Mouse (Mus musculus): ENCODE measurements at regions not wholly inside any gene's neighbourhood (a gene's known extent, or its start where the extent isn't known, plus 50 kb on each side); places are given as distances from the start of the nearest gene placed in this dataset.

- no peak for DNase-seq
Measured at GRCm38 (mm10) chr7:115076781-115077180, 333.3 kb downstream of the Insc start.

DNA sequence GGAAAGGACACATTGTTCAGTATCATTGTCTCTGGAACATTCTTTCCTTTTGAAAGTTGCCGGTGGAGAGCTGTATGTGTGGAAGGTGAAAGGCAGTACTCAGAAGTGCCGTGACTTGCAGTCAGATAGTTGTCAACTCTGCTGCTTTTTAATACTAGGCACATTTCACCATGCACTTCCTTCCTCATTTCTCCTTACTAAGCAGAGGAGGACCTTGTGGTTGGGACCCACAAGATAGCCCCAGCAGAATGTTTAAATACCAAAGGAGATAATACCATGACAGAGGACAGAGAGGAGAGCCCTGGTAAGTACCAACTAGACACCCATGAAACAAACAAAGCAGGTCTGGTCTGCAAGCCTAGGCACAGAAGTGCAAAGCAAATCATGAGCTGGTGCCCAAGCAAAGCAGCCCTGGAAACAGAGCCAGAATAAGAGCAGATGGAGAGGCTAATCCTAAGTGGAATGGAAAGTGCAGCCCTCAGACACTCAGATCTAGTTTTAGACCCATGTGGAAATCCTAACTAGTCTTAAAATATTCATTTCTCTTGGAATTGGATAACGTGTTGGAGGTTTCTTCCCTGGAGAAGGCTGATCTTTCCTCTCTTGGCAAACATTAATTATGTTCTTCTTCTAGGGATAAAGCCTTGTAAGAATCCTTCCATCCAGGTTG, 341.4 kb downstream of the Insc start:
- peak in 1 of 2 experiments; percentile 16 for DNase-seq

- DNase-seq: no peak
Measured at GRCm38 (mm10) chr7:115086542-115087448, 343.3 kb downstream of the Insc start.

DNA sequence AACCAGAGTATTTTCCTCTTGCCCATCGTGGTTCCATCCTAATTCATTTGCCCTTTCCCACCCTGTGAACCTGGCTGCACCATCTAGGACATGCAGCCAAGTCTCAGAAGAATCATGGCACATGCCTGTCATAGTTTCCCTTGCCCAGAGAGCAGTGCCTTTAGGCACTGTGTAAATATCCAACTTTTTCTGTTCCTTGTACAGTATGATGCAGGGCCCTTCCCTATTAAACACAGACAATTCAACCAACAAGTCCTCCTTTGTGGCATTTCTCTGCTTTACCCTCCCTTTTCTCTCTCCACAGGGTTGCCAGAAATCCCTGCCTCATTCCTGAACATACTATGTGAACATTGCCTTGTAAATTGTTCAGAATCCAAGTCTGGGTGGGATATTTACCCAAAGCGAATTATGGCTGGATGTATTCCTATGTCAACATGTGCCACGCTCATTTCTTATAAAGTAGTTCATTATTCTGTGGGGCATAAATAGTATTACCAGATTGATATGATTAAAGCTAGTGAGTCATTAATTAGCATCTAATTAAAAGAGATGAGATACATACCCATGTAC, 349.1 kb downstream of the Insc start:
- no peak for DNase-seq

- no peak for DNase-seq
Measured at GRCm38 (mm10) chr7:115106041-115106440, 362.5 kb downstream of the Insc start.

DNA sequence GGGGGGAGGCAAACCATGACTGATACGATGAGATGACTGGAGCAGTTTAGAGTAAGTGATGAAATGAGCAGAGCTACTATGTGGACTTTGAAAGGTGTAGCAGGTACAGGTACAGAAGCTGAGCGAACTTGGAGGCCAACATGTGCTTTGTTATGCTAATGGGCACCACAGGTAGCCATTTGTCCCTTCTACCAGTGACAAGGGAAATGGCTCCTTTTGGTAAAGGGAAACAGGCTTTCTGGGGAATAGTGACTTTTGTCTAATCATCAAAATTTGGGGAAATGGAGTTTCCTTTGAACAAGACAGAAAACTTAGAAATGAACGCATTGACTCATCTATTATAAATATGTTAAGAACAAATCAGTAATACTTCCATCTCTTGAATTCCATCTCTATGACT, 368.8 kb downstream of the Insc start:
- no peak for DNase-seq

GRCm38 (mm10) chr7:115123283-115123682, 379.8 kb downstream of the Insc start:
- no peak for DNase-seq

DNA sequence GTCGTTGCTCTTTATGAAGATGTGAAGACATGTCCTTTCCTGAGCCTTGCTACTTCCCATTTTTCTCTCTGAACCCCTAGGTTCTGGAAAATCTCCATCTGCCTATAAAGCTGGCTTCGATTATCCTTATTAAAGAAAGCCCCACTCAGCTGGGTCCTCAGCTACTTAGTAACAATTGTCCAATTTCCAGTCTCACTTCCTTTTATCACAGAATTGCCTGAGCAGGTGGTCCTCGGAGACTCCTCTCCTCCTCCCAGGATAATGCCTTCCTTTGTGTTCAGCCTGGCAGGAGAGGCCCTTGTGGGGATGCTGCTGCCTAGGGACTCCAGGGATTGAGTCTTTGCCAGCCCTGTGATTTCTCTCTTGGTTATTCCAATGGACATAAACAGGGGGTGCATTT, 385.5 kb downstream of the Insc start:
- no peak for DNase-seq

GRCm38 (mm10) chr7:115131259-115131969, 387.9 kb downstream of the Insc start:
- DNase-seq: no peak

GRCm38 (mm10) chr7:115131970-115132551, 388.6 kb downstream of the Insc start:
- DNase-seq: no peak

- no peak for DNase-seq
Measured at GRCm38 (mm10) chr7:115132595-115132994, 389.1 kb downstream of the Insc start.

GRCm38 (mm10) chr7:115134926-115135575, 391.6 kb downstream of the Insc start:
- DNase-seq: peak; percentile 70 to 78

DNA sequence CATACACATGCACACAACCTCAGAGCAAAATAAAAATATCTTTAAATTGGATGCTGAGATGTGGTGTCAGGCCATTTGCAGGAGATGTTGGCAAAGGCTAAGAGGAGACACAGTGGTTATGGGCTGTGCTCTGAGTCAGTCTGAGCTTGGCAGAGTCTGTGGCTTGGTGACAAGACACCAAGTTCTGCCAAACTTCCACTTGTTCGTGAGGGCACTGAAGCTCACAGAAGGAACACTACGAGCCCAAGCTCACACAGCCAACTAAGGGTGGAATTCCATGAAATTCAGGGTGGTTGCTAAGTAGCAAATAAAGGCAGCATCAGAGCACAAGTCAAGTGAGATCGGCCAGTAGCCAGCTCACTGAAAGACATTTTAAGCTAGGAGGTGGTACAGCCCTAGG, 396.8 kb downstream of the Insc start:
- peak in 1 of 2 experiments; percentile 26 for DNase-seq

GRCm38 (mm10) chr7:115142163-115142562, 398.7 kb downstream of the Insc start:
- no peak for DNase-seq

- no peak for DNase-seq
Measured at GRCm38 (mm10) chr7:115144947-115145346, 401.5 kb downstream of the Insc start.

DNA sequence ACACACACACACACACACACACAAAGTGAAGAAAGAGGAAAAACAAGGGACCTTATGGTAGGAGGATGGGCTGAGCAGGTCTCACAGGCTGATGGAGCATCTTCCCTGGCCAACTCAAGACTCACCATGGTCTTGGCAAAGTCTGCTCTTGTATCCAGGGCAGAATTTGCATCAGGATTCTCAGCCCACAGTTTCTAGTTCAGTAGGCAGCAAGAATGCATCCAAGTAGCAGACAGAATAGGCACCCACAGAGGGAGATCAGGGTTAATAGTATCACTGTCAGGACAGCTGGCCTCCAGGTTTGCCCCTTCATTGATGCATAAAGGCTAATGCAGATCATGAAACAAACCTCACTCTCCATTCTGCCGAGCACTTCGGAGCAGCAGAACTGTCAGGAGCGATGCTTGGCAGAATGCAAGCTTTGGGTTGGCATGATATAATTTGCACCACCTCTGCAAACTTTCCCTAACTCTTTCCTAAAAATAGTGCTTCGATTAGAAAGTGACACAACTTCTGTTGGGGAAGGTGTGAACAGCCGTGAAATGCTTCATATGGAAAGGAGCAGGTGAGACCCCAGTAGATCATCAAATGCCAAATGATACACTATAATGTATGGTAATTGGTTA, 404.0 kb downstream of the Insc start:
- DNase-seq: no peak

DNA sequence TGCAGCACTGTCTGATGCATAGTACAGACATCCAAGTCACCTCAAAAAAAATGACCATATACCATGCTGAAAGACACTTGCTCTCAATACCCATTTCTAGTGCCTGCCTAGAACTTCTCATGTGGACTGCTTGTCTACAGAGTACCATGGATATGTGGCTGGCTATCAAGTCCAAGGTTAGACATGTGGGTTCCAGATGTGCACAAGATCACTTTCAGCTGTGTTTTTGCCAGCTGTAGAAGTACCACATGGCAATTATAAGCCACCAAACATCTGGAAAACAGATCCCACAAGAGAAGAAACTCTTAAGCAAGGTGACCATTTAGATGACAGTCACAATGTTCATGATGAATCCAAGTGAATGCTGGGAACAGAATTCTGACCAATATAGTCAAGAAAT, 409.8 kb downstream of the Insc start:
- no peak for DNase-seq

DNA sequence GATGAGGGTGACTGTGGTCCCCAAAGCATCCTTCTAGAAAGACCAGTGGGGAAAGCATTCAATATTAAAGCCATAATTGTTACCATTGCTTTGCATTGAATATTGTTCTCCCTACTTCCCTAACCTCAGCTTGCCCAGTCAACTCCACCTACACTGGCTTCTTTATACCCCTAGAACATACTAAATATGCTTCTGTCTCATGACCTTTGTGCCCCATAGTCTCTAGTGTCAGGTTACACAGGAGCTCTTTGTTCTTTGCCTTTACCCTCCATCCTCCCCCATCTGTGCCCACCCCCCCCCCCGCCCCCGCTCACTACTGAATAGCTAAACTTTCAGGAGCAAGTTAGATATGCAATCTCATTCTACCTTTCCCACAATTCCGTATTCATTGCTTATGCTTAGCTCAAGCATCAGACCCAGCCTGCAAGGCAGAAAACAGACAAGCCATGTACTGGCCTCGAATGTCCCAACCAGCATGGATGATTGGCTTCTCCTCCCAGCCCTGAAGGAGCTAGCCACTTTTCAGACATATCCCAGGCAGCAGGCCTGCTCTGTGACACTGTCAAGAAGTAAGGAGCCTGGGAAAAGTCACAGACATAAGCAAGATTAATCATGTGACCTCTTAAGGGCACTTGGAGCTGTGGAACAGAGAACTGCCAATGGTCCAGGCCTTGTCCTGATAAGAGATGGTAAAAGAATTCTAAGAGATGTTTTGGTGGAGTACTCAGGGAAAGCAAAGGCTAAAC, 410.4 kb downstream of the Insc start:
- no peak for DNase-seq

- no peak for DNase-seq
Measured at GRCm38 (mm10) chr7:115170023-115170422, 426.5 kb downstream of the Insc start.

- peak; percentile 68 to 74 for DNase-seq
Measured at GRCm38 (mm10) chr7:115170439-115170838, 426.9 kb downstream of the Insc start.

Measured in heart, adult 18-20 months (tissue).